Mouse (Mus musculus) lung, postnatal 36 days (tissue): Measurements from ENCODE around the gene RPS10-NUDT3.
"Not testable (repeated sequence)": the region's sequence is repeated elsewhere in the genome, so short reads cannot be mapped to it uniquely, and the experiment has no call there.

Source experiments
- DNase-seq: peaks from one replicate; pipeline ENCODE4 v3.0.0; 2022; ENCODE audit warnings: mixed read lengths

RPS10-NUDT3 gene

GRCm38 (mm10) chr17:27639851-27640250 lies 4.8 kb upstream of the RPS10-NUDT3 start:
- not testable (repeated sequence) for DNase-seq

GRCm38 (mm10) chr17:27638921-27639332 lies 3.9 kb upstream of the RPS10-NUDT3 start:
- DNase-seq = no peak

GRCm38 (mm10) chr17:27637333-27637732 lies 2.3 kb upstream of the RPS10-NUDT3 start:
- no peak for DNase-seq

GRCm38 (mm10) chr17:27636132-27637020 lies 1.4 kb upstream of the RPS10-NUDT3 start, which contains the start of gene Rps10:
Gene Rps10 (minus strand): TSS chr17:27636669.
- DNase-seq = no peak

- not testable (repeated sequence) for DNase-seq
Measured at GRCm38 (mm10) chr17:27635575-27635903, 517 bp upstream of the RPS10-NUDT3 start.

GRCm38 (mm10) chr17:27629249-27630020 lies 5.6 kb downstream of the RPS10-NUDT3 start:
- peak; percentile 95 for DNase-seq

- DNase-seq = no peak
Measured at GRCm38 (mm10) chr17:27628376-27628775, 6.6 kb downstream of the RPS10-NUDT3 start.

GRCm38 (mm10) chr17:27627451-27627850 lies 7.6 kb downstream of the RPS10-NUDT3 start:
- no peak for DNase-seq

- DNase-seq = no peak
Measured at GRCm38 (mm10) chr17:27626681-27627080, 8.3 kb downstream of the RPS10-NUDT3 start.

- DNase-seq = no peak
Measured at GRCm38 (mm10) chr17:27625455-27626251, 9.4 kb downstream of the RPS10-NUDT3 start.

- DNase-seq = peak; percentile 89
Measured at GRCm38 (mm10) chr17:27623360-27624326, 11.4 kb downstream of the RPS10-NUDT3 start, which contains the start of gene Nudt3. Gene Nudt3 (minus strand): TSS chr17:27623495.

GRCm38 (mm10) chr17:27622611-27623359 lies 12.2 kb downstream of the RPS10-NUDT3 start:
- DNase-seq = peak; percentile 30

- peak; percentile 33 for DNase-seq
Measured at GRCm38 (mm10) chr17:27621705-27622531, 13.1 kb downstream of the RPS10-NUDT3 start.

GRCm38 (mm10) chr17:27621161-27621560 lies 13.9 kb downstream of the RPS10-NUDT3 start:
- no peak for DNase-seq

GRCm38 (mm10) chr17:27615388-27615787 lies 19.6 kb downstream of the RPS10-NUDT3 start:
- no peak for DNase-seq

GRCm38 (mm10) chr17:27613016-27613415 lies 22.0 kb downstream of the RPS10-NUDT3 start:
- DNase-seq = no peak

GRCm38 (mm10) chr17:27611994-27612393 lies 23.0 kb downstream of the RPS10-NUDT3 start:
- DNase-seq = no peak

- no peak for DNase-seq
Measured at GRCm38 (mm10) chr17:27611519-27611884, 23.5 kb downstream of the RPS10-NUDT3 start.

GRCm38 (mm10) chr17:27610679-27611518 lies 24.1 kb downstream of the RPS10-NUDT3 start:
- DNase-seq = no peak
